Mouse (Mus musculus) monocyte, adult 5-6 weeks (primary cell): ENCODE data around the gene Nacc1. TPM values are rescaled to one million over a fixed set of nuclear protein-coding genes. Genes with fewer than 3 reads are reported as not detected.

Experiments used
- ATAC-seq: fragments of 153-309, 156-312 bp; replicated peaks from 2 replicates; pipeline ENCODE4 v1.8.0; 2017; ENCODE audit warnings: mild to moderate bottlenecking; ENCODE audit not compliant: low TSS enrichment, insufficient number of reproducible peaks, severe bottlenecking, poor library complexity, low FRiP score
- total RNA-seq: library from RNA; stranded (forward); fragments of 200-1000, 200-491, 200-594 nt; gene quantifications from 3 replicates; pipeline ENCODE4 v1.2.3, GENCODE M21; 2017

The Nacc1 gene
- total RNA-seq, 1 experiment from 2014 or later, result 29.0 TPM

DNA sequence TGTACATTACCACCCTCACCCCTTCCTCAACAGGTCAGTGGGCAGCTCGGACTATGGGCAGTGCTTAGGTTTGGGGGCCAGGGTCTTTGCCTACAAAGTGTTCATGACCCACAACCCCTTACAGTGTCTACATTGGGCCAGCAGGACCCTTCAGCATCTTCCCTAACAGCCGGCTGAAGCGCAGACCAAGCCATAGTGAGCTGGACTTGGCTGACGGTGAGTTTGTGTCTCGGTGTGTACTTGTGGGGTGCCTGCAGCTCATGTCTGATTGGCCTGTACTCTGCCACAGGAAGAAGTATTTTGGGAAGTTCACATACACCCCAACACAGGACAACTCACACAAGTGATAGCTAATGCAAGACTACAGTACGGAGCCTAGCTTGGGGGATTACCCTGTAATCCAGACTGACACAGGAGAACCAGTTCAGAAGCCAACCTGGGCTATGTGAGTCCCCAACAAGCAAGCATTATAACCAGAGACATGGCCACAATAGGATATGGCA lies 15.4 kb upstream of the Nacc1 start:
- no peak for ATAC-seq

GRCm38 (mm10) chr8:84702561-84702960 lies 14.9 kb upstream of the Nacc1 start:
- ATAC-seq, result no peak

- peak; percentile 48 for ATAC-seq
Measured at GRCm38 (mm10) chr8:84700941-84701911, 13.6 kb upstream of the Nacc1 start, which contains the start of gene Lyl1. Lyl1 (plus strand) TSS chr8:84701457.

GRCm38 (mm10) chr8:84700526-84700925 lies 12.9 kb upstream of the Nacc1 start:
- ATAC-seq, result no peak

DNA sequence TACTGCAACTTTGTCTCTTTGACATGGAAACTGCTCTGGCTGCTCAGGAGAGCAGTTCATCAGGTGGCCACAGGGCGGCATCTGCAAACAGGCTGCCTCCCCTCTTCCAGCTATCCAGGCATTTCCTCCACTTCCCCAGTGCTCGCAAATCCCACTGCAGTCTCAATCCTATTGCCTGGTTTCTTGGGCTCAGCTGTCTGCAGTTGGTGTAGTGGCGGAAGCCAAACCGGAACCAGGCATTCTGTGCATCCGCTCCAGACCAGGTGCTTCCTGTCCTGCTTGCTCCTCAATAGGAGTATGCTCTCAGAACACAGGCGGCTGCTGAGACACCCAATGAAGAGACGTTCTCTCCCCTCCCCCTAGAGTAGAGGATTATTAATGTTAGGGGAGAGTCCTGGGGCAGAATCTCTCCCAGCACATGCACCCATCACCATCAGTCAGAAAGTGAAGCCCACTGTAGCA lies 12.2 kb upstream of the Nacc1 start:
- ATAC-seq, result no peak

DNA sequence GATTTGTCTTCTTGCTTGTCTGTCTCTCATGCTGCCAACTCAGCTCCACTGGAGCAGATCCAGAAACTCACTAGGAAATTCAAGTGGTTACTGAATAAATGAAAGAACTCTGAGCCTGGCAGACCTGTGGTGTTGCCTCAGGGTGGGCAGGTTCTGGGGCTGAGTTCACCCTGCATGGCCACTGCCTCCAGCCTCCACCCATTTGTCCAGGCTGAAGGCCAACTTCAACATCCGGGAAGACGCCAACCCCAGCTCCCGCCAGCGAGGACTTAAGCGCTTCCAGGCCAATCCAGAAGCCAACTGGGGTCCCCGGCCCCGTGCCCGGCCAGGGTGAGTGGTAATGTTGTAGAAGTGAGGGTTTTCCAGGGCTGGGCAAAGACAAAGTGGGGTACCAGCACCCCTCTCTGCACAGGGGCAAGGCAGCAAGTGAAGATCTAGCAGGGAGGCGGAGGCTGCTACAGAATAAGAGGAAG lies 11.3 kb upstream of the Nacc1 start:
- ATAC-seq, result no peak

DNA sequence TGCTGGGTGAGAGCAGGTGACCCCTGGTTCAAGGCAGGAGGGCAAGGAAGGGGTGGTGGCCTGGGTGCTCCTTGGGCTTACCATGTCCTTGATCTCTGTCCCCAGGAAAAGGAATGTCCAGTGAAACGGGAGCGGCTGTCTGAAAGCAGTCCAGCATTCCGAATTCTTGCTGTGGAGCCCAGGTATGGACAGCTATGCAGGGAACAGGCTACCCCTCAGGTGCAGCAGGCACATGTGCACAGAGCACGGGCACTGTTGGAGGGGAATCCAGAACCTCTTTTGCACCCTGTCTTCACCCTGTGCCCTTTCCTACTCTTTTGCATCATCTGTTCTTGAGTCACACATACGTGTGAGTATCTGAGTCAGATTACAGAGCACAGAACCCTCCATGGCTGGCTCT lies 10.6 kb upstream of the Nacc1 start:
- ATAC-seq, result no peak

DNA sequence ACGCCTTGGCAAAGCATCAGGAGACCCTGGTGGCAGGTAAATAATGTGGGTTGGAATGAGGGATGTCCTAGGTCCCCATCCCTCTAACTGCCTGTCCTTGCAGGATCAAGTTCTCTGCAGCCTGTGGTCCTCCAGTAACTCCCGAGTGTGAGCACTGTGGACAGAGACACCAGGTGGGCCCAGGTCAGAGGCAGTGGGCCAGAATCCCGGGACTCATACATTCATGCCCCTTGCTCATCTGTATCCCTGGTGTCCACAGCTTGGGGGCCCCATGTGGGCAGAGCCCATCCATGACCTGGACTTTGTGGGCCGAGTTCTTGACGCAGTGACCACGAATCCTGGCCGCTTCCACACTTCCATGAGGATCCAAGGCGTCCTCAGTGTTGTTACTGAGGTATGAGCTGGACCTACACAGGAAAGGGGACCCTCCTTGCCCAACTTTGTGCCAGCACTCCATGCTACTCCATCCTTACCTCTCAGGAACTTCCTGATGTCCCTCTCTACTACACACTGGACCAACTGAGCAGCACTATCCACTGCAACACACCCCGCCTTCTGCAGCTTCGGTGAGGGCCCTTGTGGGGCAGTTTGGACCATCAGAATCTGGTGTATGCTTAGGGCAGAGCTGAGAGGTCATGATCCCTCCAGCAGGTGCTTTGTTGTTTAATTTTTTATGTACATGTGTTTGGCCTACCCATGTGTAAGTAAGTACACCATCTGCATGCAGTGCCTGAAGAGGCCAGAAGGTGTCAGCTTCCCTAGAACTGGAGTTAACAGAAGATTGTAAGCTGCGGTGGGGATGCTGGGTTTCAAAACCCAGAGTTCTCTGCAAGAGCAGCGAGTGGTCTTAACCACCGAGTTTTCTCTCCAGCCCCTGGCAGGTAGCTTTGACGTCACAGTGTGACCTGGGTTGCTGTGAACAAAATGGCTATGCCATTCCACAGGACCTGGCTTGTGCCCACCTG lies 9.8 kb upstream of the Nacc1 start:
- 0 out of 2 replicates have a peak, but pooled peaks have one; percentile 7 for ATAC-seq

GRCm38 (mm10) chr8:84695140-84695539 lies 7.5 kb upstream of the Nacc1 start:
- ATAC-seq, result no peak

GRCm38 (mm10) chr8:84693332-84693731 lies 5.7 kb upstream of the Nacc1 start:
- no peak for ATAC-seq

DNA sequence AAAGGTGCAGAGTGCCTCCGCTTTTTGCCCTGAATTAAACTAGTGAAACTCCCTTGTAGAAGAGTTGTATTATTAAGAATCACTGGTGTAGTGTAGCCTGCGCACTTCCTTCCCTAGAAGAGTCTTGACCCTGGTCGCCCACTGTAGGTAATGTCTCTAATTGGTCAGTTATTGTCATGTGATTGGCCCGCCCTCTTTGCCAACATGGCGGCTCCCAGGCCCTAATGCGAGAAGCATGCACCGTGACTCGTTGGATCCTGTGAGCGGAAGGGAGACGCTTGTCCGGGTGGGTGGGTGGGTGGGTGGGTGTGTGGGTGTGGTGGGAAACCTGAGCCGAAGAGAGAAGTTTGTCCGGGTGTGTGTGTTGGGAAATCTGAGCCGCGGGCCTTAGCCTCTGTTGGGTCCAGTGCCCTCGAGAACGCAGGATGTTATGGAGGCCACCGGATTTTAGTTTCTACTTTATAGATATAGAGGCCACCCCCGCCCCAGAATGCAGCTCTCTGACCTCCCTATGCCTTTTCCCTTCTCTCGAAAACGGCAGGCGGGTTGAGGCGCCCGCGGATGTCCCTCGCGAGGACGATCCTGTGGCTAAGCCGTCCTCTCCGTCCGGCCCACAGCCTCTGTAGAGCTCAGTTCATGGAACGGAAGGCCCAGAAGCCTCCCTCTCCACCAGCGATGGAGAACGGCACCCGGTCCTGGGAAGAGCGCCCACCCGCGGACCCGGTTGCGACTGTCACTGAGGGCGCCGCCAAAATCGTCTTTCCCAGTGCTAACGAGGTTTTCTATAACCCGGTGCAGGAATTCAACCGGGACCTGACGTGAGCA lies 1.6 kb upstream of the Nacc1 start:
- ATAC-seq, result peak; percentile 91

GRCm38 (mm10) chr8:84687003-84687704 lies 508 bp downstream of the Nacc1 start:
- no peak for ATAC-seq

DNA sequence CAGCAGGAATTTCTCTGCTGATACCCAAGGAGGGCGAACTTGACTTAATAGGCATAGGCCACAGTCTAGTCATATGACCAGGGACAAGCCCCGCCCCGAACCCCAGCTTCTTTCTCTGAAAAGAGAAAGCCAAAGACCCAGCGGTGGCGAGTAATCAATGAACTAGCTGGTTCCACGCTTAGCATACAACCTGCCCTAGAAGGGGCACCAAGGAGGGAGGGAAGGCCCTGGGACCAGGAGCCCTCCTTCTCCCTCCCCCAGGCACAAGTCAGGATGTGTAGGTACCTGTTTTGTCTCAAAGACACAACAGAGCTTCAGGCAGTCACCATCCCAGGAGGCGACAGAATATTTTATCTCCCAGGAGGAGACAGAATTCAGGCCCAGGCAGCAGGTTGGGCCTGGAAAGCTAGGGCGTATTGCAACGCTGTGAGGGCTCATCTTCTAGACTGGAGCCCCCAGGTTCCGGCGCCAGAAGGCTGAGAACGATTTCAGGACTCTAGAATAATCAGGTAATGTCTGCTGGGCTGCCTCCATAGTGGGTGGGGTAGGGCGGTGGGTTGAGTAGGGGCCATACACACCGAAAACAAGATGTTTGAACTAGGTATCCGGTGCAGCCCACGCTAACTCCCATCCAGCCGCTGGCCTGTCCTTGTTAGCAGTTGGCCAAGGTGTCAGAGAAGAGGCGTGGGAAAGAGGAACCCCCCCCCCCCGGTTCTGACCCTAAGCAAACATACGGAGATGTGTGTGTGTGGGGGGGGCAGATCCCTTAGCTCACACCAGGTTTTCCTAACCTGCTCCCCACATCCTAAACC lies 1.3 kb downstream of the Nacc1 start, which contains the start of gene Trmt1:
Trmt1 (plus strand) TSS at position 117 of the 812 bp plus-strand sequence.
- ATAC-seq, result no peak

DNA sequence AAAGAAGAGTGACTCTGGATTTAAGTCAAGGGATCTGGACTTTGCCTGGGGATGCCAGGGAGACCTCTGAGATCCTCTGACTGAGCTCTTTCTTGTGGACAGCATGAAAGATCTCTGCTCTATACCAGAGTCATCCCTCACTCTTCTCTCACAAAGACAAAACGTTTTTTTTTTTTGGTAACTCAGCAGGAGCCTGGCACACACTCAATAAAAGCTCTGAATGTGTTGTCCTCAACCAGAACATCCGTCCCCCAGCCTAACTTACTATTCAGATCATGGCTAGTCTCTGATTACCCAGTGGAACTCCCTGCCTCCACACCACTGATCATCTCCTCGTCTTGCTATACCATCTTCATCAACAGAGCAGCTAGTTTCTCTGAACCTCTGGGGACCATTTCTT lies 3.1 kb downstream of the Nacc1 start:
- ATAC-seq, result no peak

GRCm38 (mm10) chr8:84682257-84682656 lies 5.4 kb downstream of the Nacc1 start:
- ATAC-seq, result no peak

DNA sequence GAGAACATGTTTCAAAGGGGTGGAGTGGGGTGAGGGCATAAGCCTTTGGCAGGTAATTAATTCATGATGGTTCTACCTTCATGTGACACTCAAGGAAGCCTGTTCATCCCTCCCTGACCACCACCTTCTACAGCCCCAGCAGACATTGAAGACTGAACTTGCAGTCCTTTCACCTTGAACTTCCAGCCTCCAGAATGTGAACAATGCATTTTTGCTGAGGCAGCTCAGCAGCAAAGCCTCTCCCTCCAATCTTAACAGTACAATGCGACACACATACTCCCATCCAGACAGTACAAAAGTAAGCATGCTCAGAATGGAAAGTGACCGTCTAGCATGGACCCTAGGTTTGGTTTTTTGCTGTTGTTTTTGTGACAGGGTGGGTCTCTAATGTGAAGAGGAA lies 6.2 kb downstream of the Nacc1 start:
- no peak for ATAC-seq

DNA sequence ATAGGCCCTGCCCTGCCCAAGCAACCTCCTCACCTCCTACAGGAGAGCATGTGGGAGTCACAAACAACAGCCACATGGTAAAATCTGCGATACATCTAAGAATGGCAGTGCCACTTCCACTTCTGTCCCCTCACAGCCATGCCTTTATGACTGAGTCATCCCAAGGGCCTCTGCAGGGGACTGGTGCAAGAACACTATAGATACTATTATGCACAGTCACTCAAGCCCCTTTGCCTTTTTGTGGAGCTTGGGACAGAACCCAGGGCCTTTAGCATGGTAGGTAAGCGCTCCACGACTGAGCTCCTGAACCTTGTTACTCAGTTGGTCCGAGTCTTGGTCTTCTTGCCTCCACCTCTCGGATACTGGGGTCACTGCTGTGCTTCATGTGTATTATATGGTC lies 10.4 kb downstream of the Nacc1 start:
- ATAC-seq, result no peak
